Mouse (Mus musculus): Measurements from ENCODE around the gene Nlrc4. TPM values are rescaled to one million over a fixed set of nuclear protein-coding genes. Genes with fewer than 3 reads are reported as not detected.

The Nlrc4 gene
- total RNA-seq, 2 experiments from 2014 or later = 0.50 to 0.69 TPM

DNA sequence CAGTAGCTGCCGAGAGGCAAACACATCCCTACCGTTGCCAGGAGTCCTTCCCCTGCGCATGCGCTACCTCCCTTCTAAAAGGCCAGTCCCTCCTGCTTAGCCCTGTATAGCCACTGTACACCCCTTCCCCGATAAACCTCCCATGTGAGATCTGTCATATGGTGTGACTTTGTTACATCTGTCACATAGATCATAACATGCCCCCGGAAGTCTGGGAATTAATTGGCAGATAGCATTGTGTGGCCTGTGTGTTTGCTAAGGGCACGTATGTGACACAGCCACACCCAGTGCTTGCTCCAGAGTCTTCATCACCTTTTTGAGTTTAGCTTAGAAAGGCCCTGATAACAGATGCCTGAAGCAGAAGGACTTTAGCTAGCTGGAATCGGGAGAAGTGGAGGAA, 28.9 kb downstream of the Nlrc4 start:
- no peak for DNase-seq

GRCm38 (mm10) chr17:74424401-74425005, 34.4 kb downstream of the Nlrc4 start:
- no peak for DNase-seq

DNA sequence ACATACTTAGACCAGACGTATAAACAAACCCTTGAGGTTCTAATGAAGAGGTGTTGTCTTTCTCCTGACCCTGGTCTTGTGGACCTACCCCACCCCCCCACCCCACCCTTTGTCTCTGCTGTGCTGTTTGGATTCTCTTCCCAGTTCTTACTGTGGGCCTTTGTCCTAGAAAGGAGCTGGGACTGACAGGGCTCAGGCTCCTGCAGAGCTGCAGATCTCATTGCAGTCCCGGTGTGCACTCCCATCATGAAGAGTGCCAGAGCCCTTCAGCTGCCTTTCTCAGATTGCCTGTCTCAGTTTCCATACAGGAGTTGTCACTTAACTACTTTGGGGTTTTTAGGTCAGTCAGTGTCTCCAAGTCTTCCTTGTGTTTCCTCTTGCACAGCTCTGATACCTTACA, 38.3 kb downstream of the Nlrc4 start:
- DNase-seq = no peak

DNA sequence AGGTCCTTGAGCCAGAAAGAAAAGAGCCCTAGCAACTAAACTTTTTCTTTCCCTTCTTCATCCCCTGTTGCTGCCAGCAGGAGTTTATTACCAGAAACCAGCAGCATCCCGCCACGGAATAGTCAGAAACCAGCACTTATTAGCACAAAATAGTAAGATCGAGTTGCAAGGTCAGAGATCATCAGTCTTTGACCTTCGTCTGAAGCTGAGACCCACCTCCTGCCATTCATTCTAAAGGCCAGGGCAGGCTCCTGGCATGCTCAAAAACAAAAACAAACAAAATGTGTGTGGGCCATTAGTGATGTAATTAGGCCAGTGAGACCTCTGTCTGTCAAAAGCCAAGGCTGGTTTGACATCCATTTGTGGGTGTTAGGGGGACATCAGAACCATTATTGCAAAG, 40.8 kb downstream of the Nlrc4 start:
- peak in 1 of 2 experiments; percentile 21 for DNase-seq

GRCm38 (mm10) chr17:74416841-74417360, 42.0 kb downstream of the Nlrc4 start:
- no peak for DNase-seq

- no peak for DNase-seq
These were observed 44.3 kb downstream of the Nlrc4 start for GRCm38 (mm10) chr17:74414671-74415070.

DNA sequence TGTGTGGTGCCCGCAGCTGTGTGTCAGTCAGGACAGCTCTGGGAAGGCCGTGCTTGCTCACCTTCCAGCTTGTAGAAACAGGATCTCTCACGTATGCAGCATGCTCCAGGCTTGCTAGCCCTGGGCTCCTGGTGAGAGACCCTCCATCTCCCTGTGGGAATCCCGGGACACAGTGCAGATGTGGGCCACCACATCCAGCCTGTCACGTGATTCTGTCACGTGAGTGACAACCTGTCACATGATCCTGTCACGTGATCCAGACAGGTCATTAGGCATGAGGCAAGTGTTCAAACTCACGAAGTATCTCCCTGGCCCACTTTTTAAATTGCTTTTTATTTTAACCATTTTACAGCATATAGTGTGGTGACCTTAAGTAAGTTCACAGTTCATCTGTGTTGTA, 45.6 kb downstream of the Nlrc4 start:
- DNase-seq = no peak

DNA sequence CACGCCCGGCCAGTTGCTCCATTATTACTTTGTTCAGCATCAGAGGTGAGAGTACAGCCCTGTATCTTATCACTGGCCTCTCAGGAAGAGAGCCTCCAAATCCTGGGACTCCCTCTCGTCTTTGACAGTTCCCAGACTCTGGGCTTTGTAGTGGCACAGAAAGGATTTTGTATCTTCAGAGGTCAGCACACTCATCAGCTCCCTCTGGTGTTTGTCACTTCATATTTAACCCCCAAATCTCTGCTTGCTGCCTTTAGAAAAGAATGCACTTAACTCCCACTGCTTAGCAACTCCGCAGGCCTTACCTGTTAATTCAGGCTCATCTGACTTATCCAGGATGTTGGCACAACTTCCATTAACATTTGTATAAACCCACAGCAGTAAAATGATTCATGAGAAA, 49.2 kb downstream of the Nlrc4 start:
- no peak for DNase-seq

DNA sequence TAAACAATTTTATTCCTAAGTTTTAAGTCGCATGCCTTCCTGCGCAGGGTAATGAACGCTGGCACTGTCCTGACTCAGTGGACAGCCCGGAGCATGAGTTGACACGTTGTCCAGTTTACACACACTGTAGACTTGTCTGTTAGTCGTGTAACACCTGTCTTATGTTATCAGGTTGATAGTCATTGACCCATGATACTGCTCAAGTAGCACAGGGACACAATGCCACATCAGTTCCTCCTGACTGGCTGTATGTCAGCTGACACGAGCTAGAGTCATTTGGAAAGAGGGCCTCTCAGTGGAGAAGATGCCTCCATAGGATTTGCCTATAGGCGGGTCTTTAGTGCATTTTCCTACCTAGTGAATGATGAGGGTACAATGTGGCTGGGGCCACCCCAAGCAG, 52.5 kb downstream of the Nlrc4 start:
- no peak for DNase-seq

DNA sequence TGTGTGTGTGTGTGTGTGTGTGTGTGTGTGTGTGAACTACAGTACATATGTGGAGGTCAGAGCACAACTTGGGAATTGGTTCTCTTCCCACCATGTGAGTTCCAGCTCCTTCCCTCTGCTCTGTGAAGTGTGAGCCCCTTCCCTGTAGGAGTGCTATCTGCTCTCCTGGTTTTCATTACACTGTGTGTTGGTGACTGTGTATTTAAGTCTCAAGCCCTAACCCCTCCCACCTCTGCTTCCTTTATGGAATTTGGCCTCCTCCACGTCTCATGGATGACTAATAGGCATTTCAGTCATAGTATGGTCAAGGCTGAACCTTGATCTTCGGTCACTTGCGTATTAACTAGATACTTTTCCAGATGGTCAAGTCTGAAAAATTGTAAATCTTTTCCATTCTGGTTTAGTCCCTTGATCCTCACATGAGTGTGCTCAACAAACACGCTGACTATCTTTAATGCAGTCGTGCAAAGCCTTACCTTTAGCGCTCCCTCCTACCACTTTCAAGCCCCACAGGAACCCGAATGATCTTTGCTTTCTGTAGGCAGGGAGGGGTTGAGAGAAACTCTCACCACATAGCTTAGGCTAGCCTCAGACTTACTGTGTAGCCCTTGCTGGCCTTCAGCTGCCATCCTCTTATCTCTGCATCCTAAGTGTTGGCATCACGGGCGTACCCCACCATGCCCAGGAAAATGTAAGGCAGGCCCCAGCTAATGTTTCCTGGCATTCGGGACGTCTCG, 56.3 kb downstream of the Nlrc4 start:
- peak; percentile 28 to 42 for DNase-seq

GRCm38 (mm10) chr17:74397173-74397572, 61.8 kb downstream of the Nlrc4 start:
- DNase-seq = no peak

GRCm38 (mm10) chr17:74396766-74397165, 62.2 kb downstream of the Nlrc4 start:
- DNase-seq = no peak

DNA sequence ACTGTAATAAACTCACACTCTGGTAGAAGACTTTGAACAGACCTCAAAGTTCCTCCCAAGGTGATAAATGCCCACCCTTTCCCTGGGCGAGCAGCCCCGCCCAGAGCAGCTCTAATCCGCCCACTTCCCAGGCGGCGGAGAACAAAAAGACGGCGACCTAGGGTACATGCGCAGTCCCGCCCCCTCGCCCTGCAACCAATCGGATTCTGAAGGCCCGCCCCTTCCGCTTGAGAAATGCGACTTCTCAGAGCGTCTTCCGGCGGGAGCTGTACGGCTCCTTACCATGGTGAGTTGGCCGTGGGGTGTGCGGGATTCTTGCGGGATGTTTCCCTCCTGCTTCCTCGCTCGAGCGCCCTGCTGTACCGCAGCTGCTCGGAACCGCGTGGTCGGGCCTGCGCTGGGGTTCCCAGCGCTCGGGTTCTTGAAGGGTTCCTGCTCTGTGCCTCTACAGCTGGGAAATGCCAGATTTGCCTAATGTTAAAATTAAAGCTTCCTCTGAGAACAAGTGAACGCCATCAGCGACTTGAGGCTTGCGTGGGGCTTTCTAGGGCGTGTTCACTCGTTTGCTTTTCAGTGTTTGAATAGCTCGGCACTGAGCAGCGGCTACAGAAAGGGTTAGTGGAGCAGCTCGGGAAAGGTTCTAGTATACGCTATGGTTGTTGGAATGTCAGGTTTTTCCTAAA, 63.4 kb downstream of the Nlrc4 start, which contains the start of gene Slc30a6:
Gene Slc30a6 (plus strand): TSS at position 226 of the 683 bp plus-strand sequence.
- DNase-seq = peak; percentile 96 to 98

DNA sequence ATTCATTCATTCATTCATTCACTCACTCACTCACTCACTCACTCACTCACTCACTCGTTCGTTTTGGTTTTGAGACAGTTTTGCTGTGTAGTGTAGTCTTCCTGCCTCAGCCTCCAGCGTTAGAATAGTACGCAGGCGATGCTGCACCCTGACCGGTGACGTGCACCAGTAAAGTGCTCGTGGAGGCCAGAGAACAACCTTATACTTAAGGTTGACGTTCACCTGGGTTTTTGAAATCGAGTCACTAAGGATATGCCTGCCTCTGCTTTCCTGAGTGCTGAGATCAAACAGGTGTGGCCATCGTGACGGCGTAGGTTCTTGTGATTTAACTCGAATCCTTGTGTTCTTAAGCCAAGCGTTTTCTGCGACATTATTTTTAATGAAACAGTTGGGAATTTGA, 64.1 kb downstream of the Nlrc4 start:
- no peak for DNase-seq

DNA sequence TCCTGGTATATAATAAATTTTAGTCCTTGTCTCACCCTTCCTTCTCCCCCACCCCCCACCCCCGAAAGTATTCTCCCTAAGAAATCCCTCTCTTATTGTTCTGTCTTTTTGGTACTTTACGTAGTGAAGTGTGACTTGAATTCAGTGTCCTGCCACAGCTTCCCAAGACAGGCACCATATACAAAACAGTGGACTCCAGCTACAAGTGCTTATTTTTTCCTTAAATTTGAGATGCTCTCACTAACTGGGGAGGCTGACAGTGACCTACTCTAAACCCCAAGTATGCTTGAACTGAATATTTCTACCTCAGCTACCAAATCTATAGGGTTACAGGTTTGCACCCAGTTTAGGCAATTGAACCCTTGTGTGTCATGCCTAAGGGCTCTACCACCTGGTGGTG, 64.6 kb downstream of the Nlrc4 start:
- DNase-seq = no peak

- no peak for DNase-seq
These were observed 69.1 kb downstream of the Nlrc4 start for GRCm38 (mm10) chr17:74389847-74390246.

DNA sequence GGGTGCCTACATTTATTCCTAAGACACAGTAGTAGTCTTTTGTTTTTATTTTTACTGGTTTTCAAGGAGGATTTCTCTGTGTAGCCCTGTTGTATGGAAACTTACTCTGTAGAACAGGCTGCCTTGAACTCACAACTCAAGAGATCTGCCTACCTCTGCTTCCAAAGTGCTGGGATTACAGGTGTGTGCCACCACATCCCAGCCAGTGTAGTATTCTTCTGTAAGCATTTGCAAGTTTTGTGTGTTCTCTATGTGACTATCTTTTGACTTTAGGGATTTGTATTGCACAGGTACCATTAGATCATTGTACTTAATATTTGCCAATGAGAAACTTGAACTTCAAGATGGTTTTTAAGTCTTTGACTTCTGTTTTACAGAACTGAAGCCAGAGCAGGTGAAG, 72.3 kb downstream of the Nlrc4 start:
- no peak for DNase-seq

GRCm38 (mm10) chr17:74376916-74377315, 82.0 kb downstream of the Nlrc4 start:
- no peak for DNase-seq

Other genes with a start within 250 kb of the Nlrc4 start
- 100 to 1,000 TPM; 102 to 113 TPM for gene Memo1, start 163.6 kb downstream of the Nlrc4 start, total RNA-seq (2021)
- gene Dpy30, start 135.2 kb downstream of the Nlrc4 start, total RNA-seq (2021) = 10 to 100 TPM; 71.2 to 87.3 TPM
- gene Spast, start 120.2 kb downstream of the Nlrc4 start, total RNA-seq (2021) = 10 to 100 TPM; 32.2 to 32.8 TPM
- gene Slc30a6, start 63.5 kb downstream of the Nlrc4 start, total RNA-seq (2021) = 10 to 100 TPM; 22.8 to 28.2 TPM
- 100 to 1,000 TPM; 130 to 132 TPM for gene Yipf4, start 30.4 kb upstream of the Nlrc4 start, total RNA-seq (2021)
- 100 to 1,000 TPM; 131 to 136 TPM for gene Birc6, start 69.2 kb upstream of the Nlrc4 start, total RNA-seq (2021)